Mouse (Mus musculus) layer of hippocampus, adult 18-20 months (tissue): ENCODE measurements around the gene Dnajc16. TPM values are rescaled to one million over a fixed set of nuclear protein-coding genes. Genes with fewer than 3 reads are reported as not detected.

Experiments used
- DNase-seq, 2 experiments: peaks; one replicate each; pipeline ENCODE4 v3.0.0; 2022; ENCODE audit warnings: low spot score in 2 of 2
- total RNA-seq, 2 experiments: library from RNA; stranded (reverse); gene quantifications; 2 replicates each; pipeline ENCODE4 v1.2.3; 2021

The Dnajc16 gene
- total RNA-seq, 2 experiments from 2014 or later, result 44.2 to 48.6 TPM

GRCm38 (mm10) chr4:141729266-141729665 lies 61.5 kb downstream of the Dnajc16 start:
- no peak for DNase-seq

DNA sequence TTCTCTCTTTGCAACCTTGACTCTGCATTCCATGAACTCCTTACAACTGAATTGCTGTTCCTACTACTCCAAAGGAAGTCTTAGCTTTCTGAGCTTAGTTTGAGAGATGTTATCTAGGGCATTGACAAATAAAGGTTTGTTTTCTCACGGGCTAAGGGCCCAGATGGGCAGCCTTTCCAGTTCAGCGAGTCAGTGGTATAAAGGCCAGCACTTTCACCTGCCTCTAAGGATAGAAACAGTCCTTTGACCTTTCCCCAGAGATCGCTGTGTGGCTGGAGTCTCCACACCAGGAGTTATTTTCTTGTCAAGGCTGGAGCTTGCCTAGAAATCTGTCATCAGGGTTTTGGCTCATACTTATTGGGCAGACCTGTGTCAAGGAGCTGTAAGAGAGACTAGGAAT lies 65.0 kb downstream of the Dnajc16 start:
- DNase-seq, result no peak

DNA sequence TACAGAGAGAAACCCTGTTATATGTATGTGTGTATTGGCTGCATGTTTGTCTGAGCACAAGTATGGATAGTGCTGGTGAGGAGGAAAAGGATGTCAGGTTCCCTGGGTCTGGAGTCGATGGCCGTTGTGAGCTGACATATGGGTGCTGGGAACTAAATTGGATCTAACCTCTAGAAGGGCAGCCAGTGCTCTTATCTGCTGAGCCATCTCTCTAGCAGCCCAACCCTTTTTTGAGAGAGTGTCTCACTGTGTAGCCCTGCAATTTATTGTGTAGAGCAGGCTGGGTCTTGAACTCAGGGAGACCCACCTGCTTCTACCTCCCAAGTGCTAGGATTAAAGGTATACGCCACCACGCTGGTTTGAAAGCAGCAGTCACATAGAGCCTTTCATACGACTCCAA lies 65.5 kb downstream of the Dnajc16 start:
- DNase-seq, result no peak

DNA sequence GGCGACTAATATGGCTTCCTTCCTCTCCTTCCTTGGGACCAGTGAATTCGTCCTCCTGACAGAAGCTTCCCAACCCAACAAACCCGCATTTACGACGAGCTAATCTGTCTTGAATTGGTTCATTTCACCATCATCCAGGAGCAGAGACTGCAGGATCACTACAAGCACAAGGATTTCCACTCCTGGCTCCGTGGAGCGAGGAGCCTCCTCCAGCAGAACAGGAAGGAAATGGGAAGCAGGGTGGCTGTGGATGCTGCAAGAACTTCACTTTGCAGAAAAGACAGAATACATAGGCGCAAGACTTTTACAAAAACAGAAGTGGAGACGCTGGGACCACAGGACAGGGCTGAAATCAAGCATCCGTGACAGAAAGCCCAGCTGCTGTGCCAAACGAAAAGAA lies 66.1 kb downstream of the Dnajc16 start:
- no peak for DNase-seq

GRCm38 (mm10) chr4:141723673-141724068 lies 67.1 kb downstream of the Dnajc16 start:
- no peak for DNase-seq

- DNase-seq, result peak; percentile 92 to 94
These were observed 67.7 kb downstream of the Dnajc16 start, which contains the start of gene Ddi2 for GRCm38 (mm10) chr4:141722731-141723672. Ddi2 (minus strand) TSS chr4:141723419.

GRCm38 (mm10) chr4:141721961-141722360 lies 68.8 kb downstream of the Dnajc16 start:
- no peak for DNase-seq

DNA sequence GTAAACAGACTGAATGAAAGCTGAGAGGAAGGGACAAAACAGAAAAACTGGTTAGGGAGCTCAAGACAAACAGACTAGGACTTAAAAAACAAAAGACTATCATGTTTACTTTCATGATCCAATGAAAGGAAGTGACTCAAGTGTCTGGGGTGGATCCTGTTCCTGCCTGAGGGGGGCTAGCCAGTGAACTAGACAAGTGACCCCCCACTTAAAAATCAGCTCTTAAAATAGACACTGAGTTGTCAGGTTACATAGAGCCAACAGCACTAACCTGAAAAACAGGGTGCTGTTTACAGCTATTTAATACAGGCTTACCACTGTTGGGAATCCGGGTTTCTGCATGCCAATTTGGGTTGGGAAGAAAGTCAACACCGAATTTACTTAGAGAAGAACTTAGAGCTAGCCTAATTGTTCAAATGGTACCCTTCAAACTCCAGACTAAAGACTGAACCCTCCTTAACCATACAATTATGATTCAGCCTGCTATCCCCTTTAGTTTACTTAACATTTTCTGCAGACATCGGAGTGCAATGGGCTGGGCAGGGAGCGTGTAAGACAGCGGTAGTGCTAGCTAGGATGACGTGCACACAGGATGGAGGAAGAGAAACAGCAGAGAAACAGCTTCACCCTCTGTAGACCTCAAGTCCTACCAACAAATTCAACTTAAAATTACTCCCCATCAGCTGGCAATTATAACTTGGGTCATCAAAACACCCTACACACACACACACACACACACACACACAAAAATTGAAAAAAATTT lies 69.8 kb downstream of the Dnajc16 start:
- no peak for DNase-seq

GRCm38 (mm10) chr4:141719304-141719703 lies 71.4 kb downstream of the Dnajc16 start:
- no peak for DNase-seq

- no peak for DNase-seq
These were observed 73.1 kb downstream of the Dnajc16 start for GRCm38 (mm10) chr4:141717633-141718032.

GRCm38 (mm10) chr4:141715027-141715426 lies 75.7 kb downstream of the Dnajc16 start:
- DNase-seq, result no peak

DNA sequence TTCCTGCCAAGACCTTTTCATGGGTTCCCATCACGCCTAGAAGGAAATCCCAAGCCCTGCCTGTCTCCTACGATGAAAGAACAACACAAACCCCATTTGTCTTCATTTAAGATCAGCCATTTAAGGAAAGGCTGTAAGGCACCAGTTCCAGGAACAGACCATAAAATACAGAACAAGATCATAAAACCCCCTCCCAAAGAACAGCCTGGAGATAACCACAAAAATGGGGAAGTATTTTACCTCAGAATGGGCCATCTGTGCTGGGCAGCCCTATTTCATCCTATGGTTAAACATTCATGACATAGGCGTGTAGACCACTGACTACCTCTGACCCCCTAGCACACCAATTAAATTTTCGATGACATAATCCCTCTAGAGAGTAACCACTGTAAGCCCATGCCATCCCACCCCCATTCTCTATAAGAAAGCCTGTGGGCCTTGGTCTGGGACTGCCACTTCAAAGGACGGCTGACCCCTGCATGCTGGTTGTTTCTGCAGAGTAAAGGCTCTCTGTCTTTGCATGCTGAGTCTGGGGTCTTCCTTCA lies 77.1 kb downstream of the Dnajc16 start:
- no peak for DNase-seq

GRCm38 (mm10) chr4:141711250-141711649 lies 79.5 kb downstream of the Dnajc16 start:
- DNase-seq, result no peak

Other genes with a start within 250 kb of the Dnajc16 start
- gene Fblim1, start 184.8 kb downstream of the Dnajc16 start, total RNA-seq, result under 1 TPM; 0.61 to 0.74 TPM
- gene Tmem82, start 172.3 kb downstream of the Dnajc16 start, total RNA-seq, result under 1 TPM; 0.32 to 0.51 TPM
- 1 to 10 TPM; 4.1 to 4.2 TPM for gene Slc25a34, start 167.1 kb downstream of the Dnajc16 start, total RNA-seq
- gene Plekhm2, start 126.0 kb downstream of the Dnajc16 start, total RNA-seq, result 10 to 100 TPM; 81.2 to 81.3 TPM
- gene Rsc1a1, start 105.3 kb downstream of the Dnajc16 start, total RNA-seq, result under 1 TPM in 1 of 2 experiments, not detected in 1; 0.25 TPM
- 10 to 100 TPM; 47.6 to 52.4 TPM for gene Ddi2, start 67.5 kb downstream of the Dnajc16 start, total RNA-seq
- gene Agmat, start 44.3 kb downstream of the Dnajc16 start, total RNA-seq, result under 1 TPM in 1 of 2 experiments, not detected in 1; 0.22 TPM
- 10 to 100 TPM; 25.6 to 28.8 TPM for gene Casp9, start 2.7 kb upstream of the Dnajc16 start, total RNA-seq
- gene Cela2a, start 35.2 kb upstream of the Dnajc16 start, total RNA-seq, result not detected
- gene Ctrc, start 55.4 kb upstream of the Dnajc16 start, total RNA-seq, result not detected
- 100 to 1,000 TPM; 157 to 184 TPM for gene Efhd2, start 84.0 kb upstream of the Dnajc16 start, total RNA-seq
- gene Fhad1, start 224.2 kb upstream of the Dnajc16 start, total RNA-seq, result 10 to 100 TPM; 12.8 to 13.1 TPM